Mouse (Mus musculus) CH12.LX (cell line): ENCODE measurements around the gene Ppil6.

Source experiments
- CHD2 ChIP-seq: IDR thresholded peaks from 2 replicates; pipeline ENCODE4 v1.6.1; 2011; ENCODE audit warnings: low read length, improper control_type of control experiment
- CTCF ChIP-seq, 2 experiments: IDR thresholded peaks in 1 of 2; conservative IDR thresholded peaks in 1 of 2; 2 replicates each; pipeline ENCODE4 v1.5.1; 2011 to 2012; ENCODE audit warnings: low read depth in 2 of 2, low read length in 2 of 2, improper control_type of control experiment in 1 of 2, inconsistent platforms in 1 of 2, mild to moderate bottlenecking in 1 of 2, moderate library complexity in 1 of 2
- EP300 ChIP-seq: IDR thresholded peaks from 2 replicates; pipeline ENCODE4 v1.6.1; 2011; ENCODE audit warnings: low read length, improper control_type of control experiment
- HCFC1 ChIP-seq: IDR thresholded peaks from 2 replicates; pipeline ENCODE4 v1.6.1; 2012; ENCODE audit warnings: low read depth, mild to moderate bottlenecking, inconsistent platforms, low read length, improper control_type of control experiment
- IRF4 ChIP-seq: IDR thresholded peaks from 2 replicates; pipeline ENCODE4 v1.6.1; 2014; ENCODE audit warnings: low read depth, mild to moderate bottlenecking, inconsistent platforms, low read length, improper control_type of control experiment
- MAFK ChIP-seq: IDR thresholded peaks from 2 replicates; pipeline ENCODE4 v1.6.1; 2011; ENCODE audit warnings: low read length, improper control_type of control experiment; ENCODE audit not compliant: insufficient replicate concordance
- MXI1 ChIP-seq: IDR thresholded peaks from 2 replicates; pipeline ENCODE4 v1.6.1; 2011; ENCODE audit warnings: mild to moderate bottlenecking, low read depth, low read length, improper control_type of control experiment
- POLR2A ChIP-seq: IDR thresholded peaks from 2 replicates; pipeline ENCODE4 v1.6.1; 2011; ENCODE audit warnings: low read depth, mild to moderate bottlenecking, improper control_type of control experiment, low read length
- POLR2AphosphoS2 ChIP-seq: IDR thresholded peaks from 2 replicates; pipeline ENCODE4 v1.6.1; 2011; ENCODE audit warnings: low read depth, low read length, improper control_type of control experiment
- RAD21 ChIP-seq: IDR thresholded peaks from 2 replicates; pipeline ENCODE4 v1.6.1; 2011; ENCODE audit warnings: low read depth, mild to moderate bottlenecking, low read length, improper control_type of control experiment, moderate library complexity
- SIN3A ChIP-seq: IDR thresholded peaks from 2 replicates; pipeline ENCODE4 v1.6.1; 2012; ENCODE audit warnings: low read length, improper control_type of control experiment, inconsistent platforms
- TCF12 ChIP-seq: IDR thresholded peaks from 2 replicates; pipeline ENCODE4 v1.6.1; 2014; ENCODE audit warnings: low read depth, mild to moderate bottlenecking, inconsistent platforms, low read length, improper control_type of control experiment
- ZKSCAN1 ChIP-seq: IDR thresholded peaks from 2 replicates; pipeline ENCODE4 v1.6.1; 2012; ENCODE audit warnings: low read depth, inconsistent platforms, low read length, improper control_type of control experiment, borderline replicate concordance
- ZNF384 ChIP-seq: IDR thresholded peaks from 2 replicates; pipeline ENCODE4 v1.6.1; 2012; ENCODE audit warnings: low read depth, low read length, improper control_type of control experiment, inconsistent platforms

DNA sequence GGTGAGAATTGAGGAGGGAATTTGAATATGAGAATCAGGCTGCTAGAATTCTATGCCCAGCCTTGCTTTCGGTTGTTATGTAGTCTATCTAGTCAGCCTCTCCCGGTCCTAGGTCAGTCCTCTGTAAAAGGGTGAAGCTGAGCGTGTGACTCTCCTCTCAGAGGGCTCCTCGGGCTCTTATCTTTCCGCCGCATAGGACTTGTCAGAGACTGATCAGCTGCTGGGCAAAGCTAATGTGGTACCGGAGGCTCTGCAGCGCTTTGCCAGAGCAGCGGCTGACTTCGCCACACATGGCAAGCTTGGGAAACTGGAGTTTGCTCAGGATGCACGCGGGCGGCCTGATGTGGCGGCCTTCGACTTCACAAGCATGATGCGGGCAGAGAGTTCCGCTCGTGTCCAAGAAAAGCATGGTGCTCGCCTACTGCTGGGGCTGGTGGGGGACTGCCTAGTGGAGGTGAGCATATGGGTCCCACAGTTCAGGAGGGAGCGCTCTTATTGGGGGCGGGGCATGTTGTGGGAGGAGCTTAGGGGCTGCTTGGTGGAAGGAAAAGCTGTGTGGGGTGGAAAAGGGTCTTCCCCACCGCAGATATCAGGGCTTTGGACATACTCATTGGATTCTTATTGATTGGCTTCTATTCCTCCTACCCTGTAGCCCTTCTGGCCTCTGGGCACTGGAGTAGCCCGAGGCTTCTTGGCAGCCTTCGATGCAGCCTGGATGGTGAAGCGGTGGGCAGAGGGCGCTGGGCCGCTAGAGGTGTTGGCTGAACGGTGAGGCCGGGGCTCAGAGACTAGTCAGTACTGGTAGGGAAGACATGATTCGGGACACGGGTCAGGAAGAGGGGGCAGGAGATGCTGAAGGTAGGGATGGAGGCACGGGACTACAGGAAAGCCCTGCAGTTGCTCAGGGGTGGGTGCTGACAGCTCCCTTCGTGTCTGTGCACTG is 9.0 kb upstream of the Ppil6 start:
- no peak for TF ChIP-seq TCF12
- no peak for TF ChIP-seq CTCF (conservative IDR thresholded peaks at IDR 0.05 in 1 of 2, IDR thresholded peaks at IDR 0.05 in 1 of 2; ENCODE audit: low read depth in 2 of 2, low read length in 2 of 2)
- TF ChIP-seq SIN3A: no peak
- TF ChIP-seq POLR2A: no peak
- no peak for TF ChIP-seq RAD21
- no peak for TF ChIP-seq IRF4
- TF ChIP-seq MXI1: no peak
- TF ChIP-seq EP300: no peak
- TF ChIP-seq MAFK: no peak
- no peak for TF ChIP-seq CHD2
- TF ChIP-seq POLR2AphosphoS2: no peak
- no peak for TF ChIP-seq HCFC1
- TF ChIP-seq ZKSCAN1: no peak
- no peak for TF ChIP-seq ZNF384
